Comparison of ENCODE assay signal across 8 mouse cellular contexts in genomic region chr10:80162243-80162608, GRCm38 (mm10). TPM values are rescaled to one million over a fixed set of nuclear protein-coding genes. Genes with fewer than 3 reads are reported as not detected.
DNase-seq lines count a peak whose midpoint lies in the region; ATAC-seq and TF ChIP-seq lines count a peak whose summit lies in the region.

No protein-coding gene starts in this region.

- no peak for TF ChIP-seq CTCF in E14TG2a.4 (conservative IDR thresholded peaks at IDR 0.05; ENCODE audit: low read length)

- peaks cover 4% of the 10 kb centered on the region for H3K36me3 ChIP-seq in hindbrain, embryonic 11.5 days (ENCODE audit: control insufficient read depth, insufficient read depth, low read length)
- peaks cover 5% of the 10 kb centered on the region for H3K36me3 ChIP-seq in hindbrain, embryonic 16.5 days (ENCODE audit: control insufficient read depth, insufficient read depth, low read length)
- peaks cover 5% of the 10 kb centered on the region for H3K36me3 ChIP-seq in E14TG2a.4 (ENCODE audit: insufficient read depth, low read length)
- peaks cover 5% of the 10 kb centered on the region for H3K36me3 ChIP-seq in embryonic facial prominence, embryonic 12.5 days
- peaks cover 3% of the 10 kb centered on the region; the same call in 1 of the 2 replicates for H3K36me3 ChIP-seq in liver, embryonic 11.5 days (ENCODE audit: control insufficient read depth, insufficient read depth, low read length)

- WGBS in hindbrain, embryonic 11.5 days: 82% methylated on average over 3 of the region's 3 CpGs
- WGBS in hindbrain, embryonic 16.5 days: 79% methylated on average over 3 of the region's 3 CpGs
- 58% methylated on average over 3 of the region's 3 CpGs for WGBS in embryonic facial prominence, embryonic 12.5 days
- 77% methylated on average over 3 of the region's 3 CpGs for WGBS in liver, embryonic 11.5 days

- DNase-seq in hindbrain, embryonic 11.5 days (ENCODE audit: low spot score): no peak
- no peak for DNase-seq in liver, embryonic 11.5 days (ENCODE audit: low spot score)
- DNase-seq in yolk sac, embryonic 10.5 days (ENCODE audit: low spot score): no peak
- no peak for DNase-seq in T-cell, adult 2 months (ENCODE audit: low spot score)

- H3K9ac ChIP-seq in hindbrain, embryonic 11.5 days (ENCODE audit: low read depth, low read length): 0 out of 2 replicates have a peak overlapping the region, but pooled peaks have one; percentile 11
- H3K9ac ChIP-seq in hindbrain, embryonic 16.5 days (ENCODE audit: low read depth, low read length): no peak overlapping the region
- H3K9ac ChIP-seq in embryonic facial prominence, embryonic 12.5 days: peak overlapping the region; percentile 45; the same call in 1 of the 2 replicates
- H3K9ac ChIP-seq in liver, embryonic 11.5 days (ENCODE audit: low read depth, low read length): no peak overlapping the region

- H3K27me3 ChIP-seq in hindbrain, embryonic 11.5 days (ENCODE audit: control insufficient read depth, insufficient read depth, low read length): 0 out of 2 replicates have a peak, but pooled peaks cover 2% of the 10 kb centered on the region
- no peaks in the 10 kb centered on the region for H3K27me3 ChIP-seq in hindbrain, embryonic 16.5 days (replicated peaks; ENCODE audit: control insufficient read depth, insufficient read depth, low read length)
- H3K27me3 ChIP-seq in E14TG2a.4 (ENCODE audit: insufficient read depth, low read length): no peaks in the 10 kb centered on the region
- H3K27me3 ChIP-seq in embryonic facial prominence, embryonic 12.5 days: no peaks in the 10 kb centered on the region
- no peaks in the 10 kb centered on the region for H3K27me3 ChIP-seq in liver, embryonic 11.5 days (replicated peaks; ENCODE audit: control insufficient read depth, insufficient read depth, low read length)

- ATAC-seq in hindbrain, embryonic 11.5 days (ENCODE audit: low FRiP score): no peak
- no peak for ATAC-seq in hindbrain, embryonic 16.5 days
- no peak for ATAC-seq in embryonic facial prominence, embryonic 12.5 days (ENCODE audit: insufficient number of reproducible peaks, insufficient read depth, low FRiP score, low TSS enrichment)
- ATAC-seq in liver, embryonic 11.5 days (replicated peaks; ENCODE audit: low FRiP score): no peak
- no peak for ATAC-seq in megakaryocyte-erythroid progenitor cell, adult 5-6 weeks (replicated peaks; ENCODE audit: low FRiP score, low TSS enrichment, poor library complexity, severe bottlenecking)

- no peak overlapping the region for H3K4me3 ChIP-seq in hindbrain, embryonic 11.5 days (ENCODE audit: low read depth, low read length)
- H3K4me3 ChIP-seq in hindbrain, embryonic 16.5 days (ENCODE audit: low read length): no peak overlapping the region
- H3K4me3 ChIP-seq in E14TG2a.4 (replicated peaks; ENCODE audit: low read length): peak overlapping the region; percentile 61
- no peak overlapping the region for H3K4me3 ChIP-seq in embryonic facial prominence, embryonic 12.5 days
- peak overlapping the region; percentile 54; the same call in 1 of the 2 replicates for H3K4me3 ChIP-seq in liver, embryonic 11.5 days (ENCODE audit: low read depth, low read length)

- H3K4me1 ChIP-seq in hindbrain, embryonic 11.5 days (replicated peaks; ENCODE audit: control insufficient read depth, insufficient read depth, low read length): peaks cover 34% of the 10 kb centered on the region
- H3K4me1 ChIP-seq in hindbrain, embryonic 16.5 days (ENCODE audit: control insufficient read depth, insufficient read depth, low read depth, low read length): peaks cover 60% of the 10 kb centered on the region
- H3K4me1 ChIP-seq in E14TG2a.4 (replicated peaks; ENCODE audit: low read depth, low read length): peaks cover 93% of the 10 kb centered on the region
- H3K4me1 ChIP-seq in embryonic facial prominence, embryonic 12.5 days: peaks cover 67% of the 10 kb centered on the region
- peaks cover 87% of the 10 kb centered on the region for H3K4me1 ChIP-seq in liver, embryonic 11.5 days (replicated peaks; ENCODE audit: control insufficient read depth, insufficient read depth, low read length)

- H3K4me2 ChIP-seq in hindbrain, embryonic 11.5 days (replicated peaks; ENCODE audit: low read depth, low read length): no peak overlapping the region
- no peak overlapping the region for H3K4me2 ChIP-seq in hindbrain, embryonic 16.5 days (ENCODE audit: low read length)
- peak overlapping the region; percentile 62; the same call in 1 of the 2 replicates for H3K4me2 ChIP-seq in embryonic facial prominence, embryonic 12.5 days (replicated peaks)
- peak overlapping the region; percentile 94 for H3K4me2 ChIP-seq in liver, embryonic 11.5 days

- no peaks in the 10 kb centered on the region for H3K9me3 ChIP-seq in hindbrain, embryonic 11.5 days (ENCODE audit: control insufficient read depth, low read length)
- H3K9me3 ChIP-seq in hindbrain, embryonic 16.5 days (ENCODE audit: control insufficient read depth, low read length): no peaks in the 10 kb centered on the region
- no peaks in the 10 kb centered on the region for H3K9me3 ChIP-seq in E14TG2a.4 (ENCODE audit: low read length)
- no peaks in the 10 kb centered on the region for H3K9me3 ChIP-seq in embryonic facial prominence, embryonic 12.5 days
- no peaks in the 10 kb centered on the region for H3K9me3 ChIP-seq in liver, embryonic 11.5 days (ENCODE audit: control insufficient read depth, low read length)

- H3K27ac ChIP-seq in hindbrain, embryonic 11.5 days (ENCODE audit: low read depth, low read length): 0 out of 2 replicates have a peak overlapping the region, but pooled peaks have one; percentile 78
- H3K27ac ChIP-seq in hindbrain, embryonic 16.5 days (ENCODE audit: low read depth, low read length): no peak overlapping the region
- H3K27ac ChIP-seq in embryonic facial prominence, embryonic 12.5 days: peak overlapping the region; percentile 93
- peak overlapping the region; percentile 93 for H3K27ac ChIP-seq in liver, embryonic 11.5 days (ENCODE audit: low read depth, low read length)

RNA-seq across cellular contexts. Expression of gene Cirbp, which starts 3.6 kb away (rescaled TPM):
- 83.4 and 90.4 TPM in 2 replicates for polyA plus RNA-seq in hindbrain, embryonic 11.5 days (2014; fragmentation: Nextera tagmentation; extraction: Ambion mirVana)
- polyA plus RNA-seq in hindbrain, embryonic 16.5 days (2015; fragmentation: Nextera tagmentation; extraction: Ambion mirVana): 288 and 311 TPM in 2 replicates
- polyA plus RNA-seq in embryonic facial prominence, embryonic 12.5 days (2016; fragmentation: Nextera tagmentation; extraction: Ambion mirVana): 151 and 159 TPM in 2 replicates
- polyA plus RNA-seq in liver, embryonic 11.5 days (2014; fragmentation: Nextera tagmentation; extraction: Ambion mirVana): 22.5 and 25.1 TPM in 2 replicates
- total RNA-seq in megakaryocyte-erythroid progenitor cell, adult 5-6 weeks (2014; fragmentation: Nextera tagmentation): 31.5 and 44.0 TPM in 2 replicates
- 30.8 and 73.1 TPM in 2 replicates for total RNA-seq in megakaryocyte-erythroid progenitor cell, adult 5-6 weeks (2017)

RNA-seq across cellular contexts. Expression of gene 1600002K03Rik, which starts 10.5 kb away (rescaled TPM):
- polyA plus RNA-seq in hindbrain, embryonic 11.5 days (2014; fragmentation: Nextera tagmentation; extraction: Ambion mirVana): 7.6 and 9.4 TPM in 2 replicates
- polyA plus RNA-seq in hindbrain, embryonic 16.5 days (2015; fragmentation: Nextera tagmentation; extraction: Ambion mirVana): 9.4 and 10.1 TPM in 2 replicates
- 11.6 and 13.0 TPM in 2 replicates for polyA plus RNA-seq in embryonic facial prominence, embryonic 12.5 days (2016; fragmentation: Nextera tagmentation; extraction: Ambion mirVana)
- 21.8 and 27.4 TPM in 2 replicates for polyA plus RNA-seq in liver, embryonic 11.5 days (2014; fragmentation: Nextera tagmentation; extraction: Ambion mirVana)
- 14.2 and 22.9 TPM in 2 replicates for total RNA-seq in megakaryocyte-erythroid progenitor cell, adult 5-6 weeks (2014; fragmentation: Nextera tagmentation)
- total RNA-seq in megakaryocyte-erythroid progenitor cell, adult 5-6 weeks (2017): 25.4 and 27.8 TPM in 2 replicates

RNA-seq across cellular contexts. Expression of gene Midn, which starts 14.2 kb away (rescaled TPM):
- polyA plus RNA-seq in hindbrain, embryonic 11.5 days (2014; fragmentation: Nextera tagmentation; extraction: Ambion mirVana): 66.7 and 67.1 TPM in 2 replicates
- polyA plus RNA-seq in hindbrain, embryonic 16.5 days (2015; fragmentation: Nextera tagmentation; extraction: Ambion mirVana): 16.0 and 16.1 TPM in 2 replicates
- polyA plus RNA-seq in embryonic facial prominence, embryonic 12.5 days (2016; fragmentation: Nextera tagmentation; extraction: Ambion mirVana): 33.4 and 35.1 TPM in 2 replicates
- 19.2 and 20.1 TPM in 2 replicates for polyA plus RNA-seq in liver, embryonic 11.5 days (2014; fragmentation: Nextera tagmentation; extraction: Ambion mirVana)
- 30.9 and 34.0 TPM in 2 replicates for total RNA-seq in megakaryocyte-erythroid progenitor cell, adult 5-6 weeks (2014; fragmentation: Nextera tagmentation)
- 9.4 and 10.5 TPM in 2 replicates for total RNA-seq in megakaryocyte-erythroid progenitor cell, adult 5-6 weeks (2017)

RNA-seq across cellular contexts. Expression of gene Efna2, which starts 17.1 kb away (rescaled TPM):
- 24.8 and 34.2 TPM in 2 replicates for polyA plus RNA-seq in hindbrain, embryonic 11.5 days (2014; fragmentation: Nextera tagmentation; extraction: Ambion mirVana)
- 21.5 and 22.7 TPM in 2 replicates for polyA plus RNA-seq in hindbrain, embryonic 16.5 days (2015; fragmentation: Nextera tagmentation; extraction: Ambion mirVana)
- polyA plus RNA-seq in embryonic facial prominence, embryonic 12.5 days (2016; fragmentation: Nextera tagmentation; extraction: Ambion mirVana): 55.8 and 56.9 TPM in 2 replicates
- polyA plus RNA-seq in liver, embryonic 11.5 days (2014; fragmentation: Nextera tagmentation; extraction: Ambion mirVana): 9.4 and 10.7 TPM in 2 replicates
- total RNA-seq in megakaryocyte-erythroid progenitor cell, adult 5-6 weeks (2014; fragmentation: Nextera tagmentation): 0.40 TPM in 1 of 2 replicates, not detected in the other
- 0.80 TPM in 1 of 2 replicates, not detected in the other for total RNA-seq in megakaryocyte-erythroid progenitor cell, adult 5-6 weeks (2017)

RNA-seq across cellular contexts. Expression of gene Cbarp, which starts 21.6 kb away (rescaled TPM):
- polyA plus RNA-seq in hindbrain, embryonic 11.5 days (2014; fragmentation: Nextera tagmentation; extraction: Ambion mirVana): 15.1 and 16.7 TPM in 2 replicates
- polyA plus RNA-seq in hindbrain, embryonic 16.5 days (2015; fragmentation: Nextera tagmentation; extraction: Ambion mirVana): 98.8 and 130 TPM in 2 replicates
- polyA plus RNA-seq in embryonic facial prominence, embryonic 12.5 days (2016; fragmentation: Nextera tagmentation; extraction: Ambion mirVana): 8.4 and 8.5 TPM in 2 replicates
- 2.8 and 3.1 TPM in 2 replicates for polyA plus RNA-seq in liver, embryonic 11.5 days (2014; fragmentation: Nextera tagmentation; extraction: Ambion mirVana)
- total RNA-seq in megakaryocyte-erythroid progenitor cell, adult 5-6 weeks (2014; fragmentation: Nextera tagmentation): 5.2 and 10.5 TPM in 2 replicates
- 3.7 TPM in 1 of 2 replicates, not detected in the other for total RNA-seq in megakaryocyte-erythroid progenitor cell, adult 5-6 weeks (2017)

Comparison
In these comparisons a context has a peak if more than half of its experiments do, and no peak if none do; other contexts are left out.
1. H3K9ac ChIP-seq: peak in hindbrain, embryonic 11.5 days (single experiment) and embryonic facial prominence, embryonic 12.5 days (single experiment); none in hindbrain, embryonic 16.5 days (single experiment) and liver, embryonic 11.5 days (single experiment).
2. H3K4me2 ChIP-seq: peak in embryonic facial prominence, embryonic 12.5 days (single experiment) and liver, embryonic 11.5 days (single experiment); none in hindbrain, embryonic 11.5 days (single experiment) and hindbrain, embryonic 16.5 days (single experiment).
3. H3K4me3 ChIP-seq: peak in E14TG2a.4 (single experiment) and liver, embryonic 11.5 days (single experiment); none in hindbrain, embryonic 11.5 days (single experiment), hindbrain, embryonic 16.5 days (single experiment) and embryonic facial prominence, embryonic 12.5 days (single experiment).